Mouse (Mus musculus): Measurements from ENCODE around the gene Emb. TPM values are rescaled to one million over a fixed set of nuclear protein-coding genes. Genes with fewer than 3 reads are reported as not detected.

The Emb gene
- total and polyA plus RNA-seq, 3 experiments, result 0.60 to 2.1 (median 1.2) TPM

DNA sequence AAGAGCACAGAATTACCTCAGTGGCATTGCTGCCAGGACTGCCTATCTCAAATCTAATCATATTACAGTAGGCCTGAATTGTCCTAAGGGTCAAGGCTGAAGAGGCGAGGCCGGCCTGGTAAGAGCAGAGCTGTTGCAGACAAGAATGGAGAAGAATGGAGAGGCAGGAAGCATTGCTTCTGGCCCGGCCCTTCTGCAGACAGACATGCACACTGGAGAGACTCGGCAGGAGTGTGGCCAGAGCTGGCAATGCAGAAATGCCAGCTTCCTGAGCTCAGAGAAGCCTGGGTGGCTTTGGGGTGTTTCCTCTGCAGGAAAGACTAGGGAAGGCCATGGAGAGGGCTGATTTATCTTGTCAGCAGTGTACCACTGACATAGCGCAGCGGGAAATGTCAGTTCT, 17.2 kb downstream of the Emb start:
- dilution Hi-C loops (cut with MboI; ENCODE audit: extremely low pct_ligation_motif_present, extremely low pct_unique_long_range_greater_than_20kb, low sequenced_read_pairs) (no loop called here), in situ Hi-C loops (cut with MboI; ENCODE audit: low pct_ligation_motif_present, low pct_unique_long_range_greater_than_20kb, low sequenced_read_pairs) (no loop called here)

DNA sequence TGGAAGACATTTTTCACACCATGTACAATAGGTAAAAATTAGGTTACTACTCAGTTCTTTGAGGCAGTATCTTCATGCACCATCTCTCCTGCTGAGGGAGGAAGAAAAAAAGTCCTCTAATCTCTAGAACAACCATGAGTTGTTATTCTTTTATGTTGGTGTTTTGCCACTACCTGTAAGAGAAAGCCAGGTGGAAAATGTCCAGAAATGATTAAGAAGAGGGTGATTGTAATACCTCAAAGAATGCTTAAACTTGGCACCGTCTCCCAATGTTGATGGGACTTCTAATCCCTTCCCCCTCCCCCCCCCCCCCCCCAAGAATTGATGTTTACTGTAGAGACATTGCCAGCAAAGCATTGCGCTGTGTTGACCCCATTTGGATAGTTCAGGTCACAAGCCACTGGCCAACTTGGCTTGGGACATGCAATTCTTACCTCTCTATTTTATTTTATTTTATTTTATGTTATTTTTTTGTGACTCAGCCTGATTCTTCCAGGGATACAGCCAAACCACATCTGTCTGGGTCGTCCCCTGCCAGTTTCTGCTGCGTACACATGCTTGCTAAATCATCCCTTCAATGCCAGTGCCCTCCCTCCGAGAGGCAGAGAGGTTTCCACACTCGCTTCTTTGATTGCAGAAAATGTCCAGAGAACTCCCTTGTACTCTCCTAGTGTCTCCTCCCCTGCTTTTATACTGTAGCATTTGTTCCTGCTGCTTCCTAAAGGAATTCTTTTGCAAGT, 22.2 kb downstream of the Emb start:
- Histone ChIP-seq H3K27ac (ENCODE audit: insufficient read depth, low read depth) (no peak overlapping the region), H3K4me2 (ENCODE audit: insufficient read depth, low read depth, poor library complexity, severe bottlenecking) (no peak overlapping the region), H3K27me3 (replicated peaks) (no peaks in the 10 kb centered on the region), H3K9me3 (replicated peaks; ENCODE audit: low read length) (peaks cover 33% of the 10 kb centered on the region), H3K9ac (ENCODE audit: insufficient read depth, low read depth) (no peak overlapping the region), H3K4me1 (ENCODE audit: control insufficient read depth in 1 of 2, insufficient read depth in 2 of 2) (no peaks in the 10 kb centered on the region), H3K36me3 (replicated peaks in 1 of 2; ENCODE audit: control insufficient read depth in 1 of 2, insufficient read depth in 1 of 2, low read length in 1 of 2) (no peaks in the 10 kb centered on the region), H3K4me3 (replicated peaks in 1 of 3; ENCODE audit: low read depth in 2 of 3, low read length in 2 of 3, poor library complexity in 1 of 3) (no peak overlapping the region), H3K79me2 (replicated peaks; ENCODE audit: control insufficient read depth, extremely low read depth, insufficient read depth, poor library complexity, severe bottlenecking) (no peaks in the 10 kb centered on the region)
- DNase-seq (ENCODE audit: extremely low read depth), result no peak
- TF ChIP-seq NRF1 (IDR thresholded peaks at IDR 0.05; ENCODE audit: low read depth, low read length) (no peak), NELFE (IDR thresholded peaks at IDR 0.05; ENCODE audit: low read depth, low read length) (no peak), ZKSCAN1 (IDR thresholded peaks at IDR 0.05; ENCODE audit: borderline replicate concordance, low read depth, low read length) (no peak), SMC3 (IDR thresholded peaks at IDR 0.05; ENCODE audit: low read depth, low read length) (no peak), MAX (IDR thresholded peaks at IDR 0.05; ENCODE audit: low read length) (no peak), BHLHE40 (IDR thresholded peaks at IDR 0.05; ENCODE audit: low read depth, low read length) (no peak), ZC3H11A (IDR thresholded peaks at IDR 0.05; ENCODE audit: low read depth, low read length) (no peak), IRF4 (IDR thresholded peaks at IDR 0.05; ENCODE audit: low read depth, low read length) (no peak), ZNF384 (IDR thresholded peaks at IDR 0.05; ENCODE audit: low read depth, low read length) (no peak), MYC (IDR thresholded peaks at IDR 0.05; ENCODE audit: low read depth, low read length) (no peak), GABPA (IDR thresholded peaks at IDR 0.05; ENCODE audit: insufficient replicate concordance, low read depth, low read length) (no peak), USF1 (IDR thresholded peaks at IDR 0.05; ENCODE audit: low read depth, low read length) (no peak), POLR2AphosphoS2 (IDR thresholded peaks at IDR 0.05; ENCODE audit: low read depth, low read length) (no peak), PAX5 (IDR thresholded peaks at IDR 0.05; ENCODE audit: low read length) (no peak), CHD1 (IDR thresholded peaks at IDR 0.05; ENCODE audit: low read depth, low read length) (no peak), E2F4 (IDR thresholded peaks at IDR 0.05; ENCODE audit: insufficient replicate concordance, low read depth, low read length) (no peak), JUND (conservative IDR thresholded peaks at IDR 0.05; ENCODE audit: low read depth, low read length) (no peak), ELF1 (IDR thresholded peaks at IDR 0.05; ENCODE audit: low read depth, low read length) (no peak)
- in situ Hi-C loops (cut with MboI; ENCODE audit: low pct_ligation_motif_present, low pct_unique_long_range_greater_than_20kb, low sequenced_read_pairs), result no loop called here
- dilution Hi-C loops (cut with MboI; ENCODE audit: extremely low pct_ligation_motif_present, extremely low pct_unique_long_range_greater_than_20kb, low sequenced_read_pairs), result no loop called here

More for the DNA sequence above, 17.2 kb downstream of the Emb start:
- Histone ChIP-seq H3K4me1 (ENCODE audit: control insufficient read depth in 1 of 2, insufficient read depth in 2 of 2) (no peaks in the 10 kb centered on the region), H3K36me3 (replicated peaks in 1 of 2; ENCODE audit: control insufficient read depth in 1 of 2, insufficient read depth in 1 of 2, low read length in 1 of 2) (no peaks in the 10 kb centered on the region), H3K9ac (ENCODE audit: insufficient read depth, low read depth) (no peak overlapping the region), H3K27me3 (replicated peaks) (no peaks in the 10 kb centered on the region), H3K27ac (ENCODE audit: insufficient read depth, low read depth) (no peak overlapping the region), H3K4me2 (ENCODE audit: insufficient read depth, low read depth, poor library complexity, severe bottlenecking) (no peak overlapping the region), H3K79me2 (replicated peaks; ENCODE audit: control insufficient read depth, extremely low read depth, insufficient read depth, poor library complexity, severe bottlenecking) (no peaks in the 10 kb centered on the region), H3K9me3 (replicated peaks; ENCODE audit: low read length) (peaks cover 38% of the 10 kb centered on the region), H3K4me3 (replicated peaks in 1 of 3; ENCODE audit: low read depth in 2 of 3, low read length in 2 of 3, poor library complexity in 1 of 3) (no peak overlapping the region)
- no peak for DNase-seq (ENCODE audit: extremely low read depth)
- no peak for TF ChIP-seq NELFE (IDR thresholded peaks at IDR 0.05; ENCODE audit: low read depth, low read length)
- no peak for TF ChIP-seq CHD2 (IDR thresholded peaks at IDR 0.05; ENCODE audit: low read length)
- TF ChIP-seq MAZ (IDR thresholded peaks at IDR 0.05; ENCODE audit: low read depth, low read length), result no peak
- no peak for TF ChIP-seq HCFC1 (IDR thresholded peaks at IDR 0.05; ENCODE audit: low read depth, low read length)
- TF ChIP-seq RCOR1 (conservative IDR thresholded peaks at IDR 0.05; ENCODE audit: low read depth, low read length), result no peak

Data from CH12.LX (cell line).